21 mouse cellular contexts compared by ENCODE assay signal in the genomic region with DNA sequence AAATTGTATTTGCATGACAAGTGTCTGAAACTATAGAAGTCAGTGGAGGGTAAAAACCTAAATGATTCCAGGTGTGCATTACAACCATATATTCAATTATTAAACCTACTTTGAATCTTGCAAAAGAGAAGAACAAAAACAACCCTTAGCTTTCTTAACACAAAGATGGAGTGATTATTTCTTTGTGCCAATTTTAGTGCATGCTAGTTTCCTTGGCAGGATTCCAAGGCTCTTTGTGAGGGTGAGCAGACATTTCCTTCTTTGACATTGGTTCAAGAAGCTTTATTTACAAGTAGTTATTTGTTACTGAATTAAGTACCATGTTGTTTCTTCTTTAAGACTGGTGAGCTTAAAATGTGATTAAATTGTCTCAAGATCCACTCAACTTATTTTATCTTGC.
DNase-seq lines count a peak whose midpoint lies in the region; ATAC-seq and TF ChIP-seq lines count a peak whose summit lies in the region.
"Had no signal": no experiment of that assay in that cellular context is flagged by ENCODE, and none has a peak within 500 bp of the region (broad histone marks: within the 10 kb centered on the region; RNA-seq: fewer than 3 reads in every experiment).

No protein-coding gene starts in this region.

- TF ChIP-seq CTCF in Patski (IDR thresholded peaks at IDR 0.05), result no peak

- H3K27ac ChIP-seq in forebrain, embryonic 16.5 days (ENCODE audit: low read length), result no peak overlapping the region
- no peak overlapping the region for H3K27ac ChIP-seq in forebrain, embryonic 13.5 days
- H3K27ac ChIP-seq: forebrain, embryonic 10.5 days; hindbrain, embryonic 10.5 days; intestine, embryonic 15.5 days; left cerebral cortex, adult 2 months; liver, embryonic 12.5 days; lung, embryonic 15.5 days had no signal

- H3K4me1 ChIP-seq in forebrain, embryonic 16.5 days (replicated peaks; ENCODE audit: control insufficient read depth, insufficient read depth, low read length), result no peaks in the 10 kb centered on the region
- peaks cover 7% of the 10 kb centered on the region; the same call in 1 of the 2 replicates for H3K4me1 ChIP-seq in forebrain, embryonic 13.5 days
- H3K4me1 ChIP-seq: embryonic facial prominence, embryonic 13.5 days; forebrain, embryonic 10.5 days; hindbrain, embryonic 10.5 days; intestine, embryonic 15.5 days; liver, embryonic 12.5 days; lung, embryonic 15.5 days had no signal

- H3K4me2 ChIP-seq in forebrain, embryonic 16.5 days (ENCODE audit: low read length), result no peak overlapping the region
- no peak overlapping the region for H3K4me2 ChIP-seq in forebrain, embryonic 13.5 days
- H3K4me2 ChIP-seq: embryonic facial prominence, embryonic 13.5 days; intestine, embryonic 15.5 days; liver, embryonic 12.5 days; lung, embryonic 15.5 days had no signal

- H3K4me3 ChIP-seq in forebrain, embryonic 16.5 days (replicated peaks; ENCODE audit: low read length), result no peak overlapping the region
- H3K4me3 ChIP-seq in forebrain, embryonic 13.5 days, result no peak overlapping the region
- H3K4me3 ChIP-seq: embryonic facial prominence, embryonic 13.5 days; forebrain, embryonic 10.5 days; hindbrain, embryonic 10.5 days; intestine, embryonic 15.5 days; left cerebral cortex, adult 2 months; liver, embryonic 12.5 days; lung, embryonic 15.5 days had no signal

- no peaks in the 10 kb centered on the region for H3K27me3 ChIP-seq in forebrain, embryonic 16.5 days (replicated peaks; ENCODE audit: control insufficient read depth, insufficient read depth, low read length)
- no peaks in the 10 kb centered on the region for H3K27me3 ChIP-seq in forebrain, embryonic 13.5 days
- H3K27me3 ChIP-seq in Patski, result no peaks in the 10 kb centered on the region
- H3K27me3 ChIP-seq: embryonic facial prominence, embryonic 13.5 days; intestine, embryonic 15.5 days; liver, embryonic 12.5 days; lung, embryonic 15.5 days had no signal

- in situ Hi-C loops in Patski (cut with MboI; ENCODE audit: low pct_unique_long_range_greater_than_20kb), result no loop called here

- no peak overlapping the region for H3K9ac ChIP-seq in forebrain, embryonic 16.5 days (replicated peaks; ENCODE audit: low read depth, low read length)
- H3K9ac ChIP-seq in forebrain, embryonic 13.5 days, result no peak overlapping the region
- H3K9ac ChIP-seq: embryonic facial prominence, embryonic 13.5 days; intestine, embryonic 15.5 days; liver, embryonic 12.5 days; lung, embryonic 15.5 days had no signal

- CTCF ChIA-PET in Patski (lab: Charles Lee), result no interaction called here

- H3K9me3 ChIP-seq in forebrain, embryonic 16.5 days (ENCODE audit: control insufficient read depth, low read length), result no peaks in the 10 kb centered on the region
- no peaks in the 10 kb centered on the region for H3K9me3 ChIP-seq in forebrain, embryonic 13.5 days (replicated peaks)
- H3K9me3 ChIP-seq: embryonic facial prominence, embryonic 13.5 days; forebrain, embryonic 10.5 days; hindbrain, embryonic 10.5 days; intestine, embryonic 15.5 days; liver, embryonic 12.5 days; lung, embryonic 15.5 days had no signal

- ATAC-seq in forebrain, embryonic 16.5 days, result 0 out of 2 replicates have a peak, but pooled peaks have one; percentile 36
- no peak for ATAC-seq in forebrain, embryonic 13.5 days
- ATAC-seq in Patski, result no peak
- ATAC-seq: intestine, embryonic 15.5 days; liver, embryonic 12.5 days; midbrain, embryonic 16.5 days had no signal

- DNase-seq in kidney, postnatal 14 days, result peak; percentile 24
- DNase-seq in kidney, postnatal 10 days, result no peak
- DNase-seq in 3T3-L1 (ENCODE audit: low read depth, low spot score) (peak; percentile 18), Patski (ENCODE audit: low read depth, low spot score) (peak; percentile 7)
- no peak for DNase-seq in gastrocnemius, postnatal 25 days
- no peak for DNase-seq in B cell, adult 2 months
- DNase-seq: cerebellum, adult 9-11 months; layer of hippocampus, adult 9-11 months; left cerebral cortex, postnatal 4 days; right cerebral cortex, postnatal 25 days; thymus, postnatal 4 days had no signal

- POLR2A ChIA-PET in Patski (lab: Charles Lee), result no interaction called here

- H3K36me3 ChIP-seq in forebrain, embryonic 16.5 days (ENCODE audit: control insufficient read depth, insufficient read depth), result no peaks in the 10 kb centered on the region
- no peaks in the 10 kb centered on the region for H3K36me3 ChIP-seq in forebrain, embryonic 13.5 days (ENCODE audit: poor library complexity, severe bottlenecking)
- H3K36me3 ChIP-seq: embryonic facial prominence, embryonic 13.5 days; forebrain, embryonic 10.5 days; hindbrain, embryonic 10.5 days; intestine, embryonic 15.5 days; liver, embryonic 12.5 days; lung, embryonic 15.5 days had no signal

Comparison
In these comparisons a context has a peak if more than half of its experiments do, and no peak if none do; other contexts are left out.
1. DNase-seq: peak in kidney, postnatal 14 days (single experiment), 3T3-L1 (single experiment) and Patski (single experiment); none in kidney, postnatal 10 days (single experiment), gastrocnemius, postnatal 25 days (single experiment) and B cell, adult 2 months (0 of 2).